Mouse (Mus musculus) midbrain, embryonic 16.5 days (tissue): ENCODE data around the gene 1700016H13Rik. TPM values are rescaled to one million over a fixed set of nuclear protein-coding genes. Genes with fewer than 3 reads are reported as not detected.

ENCODE experiments used
- ATAC-seq: fragments of 200-750 bp; cut with Nextera tagmentation; 2 replicates; pipeline ENCODE4 v1.8.0; 2017; ENCODE audit warnings: moderate TSS enrichment
- H3K27ac ChIP-seq: fragments of 300-500 bp; sonication (generic); 2 replicates; pipeline ENCODE4 v1.5.1; 2014; ENCODE audit warnings: mild to moderate bottlenecking, low read length, mixed read lengths
- H3K27me3 ChIP-seq: fragments of 300-500 bp; sonication (generic); 2 replicates; pipeline ENCODE4 v1.6.1; 2014; ENCODE audit warnings: low read depth, low read length, mixed read lengths; ENCODE audit not compliant: control insufficient read depth, insufficient read depth
- H3K36me3 ChIP-seq: fragments of 300-500 bp; sonication (generic); 2 replicates; pipeline ENCODE4 v1.6.1; 2014; ENCODE audit warnings: mild to moderate bottlenecking, low read length, moderate library complexity, mixed read lengths; ENCODE audit not compliant: control insufficient read depth, insufficient read depth
- H3K4me1 ChIP-seq: fragments of 300-500 bp; sonication (generic); 2 replicates; pipeline ENCODE4 v1.6.1; 2014; ENCODE audit warnings: mild to moderate bottlenecking, low read length, mixed read lengths; ENCODE audit not compliant: control insufficient read depth, insufficient read depth
- H3K4me2 ChIP-seq: fragments of 300-500 bp; sonication (generic); 2 replicates; pipeline ENCODE4 v1.6.1; 2014; ENCODE audit warnings: mild to moderate bottlenecking, low read length, mixed read lengths
- H3K4me3 ChIP-seq: fragments of 300-500 bp; sonication (generic); 2 replicates; pipeline ENCODE4 v1.5.1; 2014; ENCODE audit warnings: low read depth, mild to moderate bottlenecking, low read length, moderate library complexity, mixed read lengths
- H3K9ac ChIP-seq: fragments of 300-500 bp; sonication (generic); 2 replicates; pipeline ENCODE4 v1.6.1; 2014; ENCODE audit warnings: low read depth, low read length, mixed read lengths
- H3K9me3 ChIP-seq: fragments of 300-500 bp; sonication (generic); replicated peaks from 2 replicates; pipeline ENCODE4 v1.6.1; 2014; ENCODE audit warnings: mild to moderate bottlenecking, low read length, mixed read lengths; ENCODE audit not compliant: control insufficient read depth, poor library complexity, severe bottlenecking
- WGBS: fragments of 180-500 bp; shearing (Covaris S2); extraction: QIAGEN DNeasy Blood & Tissue Kit; methylation state at CpG from one replicate; pipeline ENCODE4 v1.1.7; 2014; 5-methylcytosine and 5-hydroxymethylcytosine counted together
- polyA plus RNA-seq: library from polyadenylated mRNA; unstranded; fragments of >200 nt; fragmentation: Nextera tagmentation; extraction: Ambion mirVana; gene quantifications from 2 replicates; pipeline ENCODE4 v1.2.1, GENCODE M21; 2015

Gene 1700016H13Rik
- polyA plus RNA-seq, 1 experiment from 2014 or later: 0.29 TPM

GRCm38 (mm10) chr5:103654780-103655179 lies 1.0 kb downstream of the 1700016H13Rik start:
- Histone ChIP-seq H3K4me3 (peak overlapping the region; percentile 62), H3K4me2 (peak overlapping the region; percentile 98), H3K36me3 (no peaks in the 10 kb centered on the region), H3K4me1 (no peaks in the 10 kb centered on the region), H3K27ac (no peak overlapping the region), H3K27me3 (no peaks in the 10 kb centered on the region), H3K9me3 (no peaks in the 10 kb centered on the region), H3K9ac (no peak overlapping the region)
- 66% methylated on average over 4 of the region's 4 CpGs for WGBS
- ATAC-seq: no peak

GRCm38 (mm10) chr5:103654225-103654624 lies 1.6 kb downstream of the 1700016H13Rik start:
- H3K27me3 ChIP-seq: no peaks in the 10 kb centered on the region
- no peak overlapping the region for H3K27ac ChIP-seq
- no peak overlapping the region for H3K4me3 ChIP-seq
- no peaks in the 10 kb centered on the region for H3K36me3 ChIP-seq
- no peak overlapping the region for H3K9ac ChIP-seq
- H3K4me2 ChIP-seq: no peak overlapping the region
- H3K9me3 ChIP-seq: no peaks in the 10 kb centered on the region
- 26% methylated on average over 6 of the region's 6 CpGs for WGBS
- no peaks in the 10 kb centered on the region for H3K4me1 ChIP-seq
- no peak for ATAC-seq

GRCm38 (mm10) chr5:103647320-103647719 lies 8.5 kb downstream of the 1700016H13Rik start:
- no peaks in the 10 kb centered on the region for H3K27me3 ChIP-seq
- no peaks in the 10 kb centered on the region for H3K36me3 ChIP-seq
- H3K4me2 ChIP-seq: no peak overlapping the region
- no peak for ATAC-seq
- WGBS: 88% methylated on average over 3 of the region's 3 CpGs
- no peaks in the 10 kb centered on the region for H3K4me1 ChIP-seq
- H3K9me3 ChIP-seq: no peaks in the 10 kb centered on the region
- H3K4me3 ChIP-seq: no peak overlapping the region
- no peak overlapping the region for H3K27ac ChIP-seq
- no peak overlapping the region for H3K9ac ChIP-seq

GRCm38 (mm10) chr5:103644167-103644566 lies 11.6 kb downstream of the 1700016H13Rik start:
- no peaks in the 10 kb centered on the region for H3K27me3 ChIP-seq
- WGBS: 97% methylated on average over 1 of the region's 1 CpGs
- no peak overlapping the region for H3K9ac ChIP-seq
- H3K27ac ChIP-seq: no peak overlapping the region
- H3K4me1 ChIP-seq: no peaks in the 10 kb centered on the region
- ATAC-seq: no peak
- H3K36me3 ChIP-seq: no peaks in the 10 kb centered on the region
- H3K4me2 ChIP-seq: no peak overlapping the region
- no peaks in the 10 kb centered on the region for H3K9me3 ChIP-seq
- H3K4me3 ChIP-seq: no peak overlapping the region

- no peak for ATAC-seq
- Histone ChIP-seq H3K4me2 (no peak overlapping the region), H3K36me3 (no peaks in the 10 kb centered on the region), H3K9me3 (no peaks in the 10 kb centered on the region), H3K9ac (no peak overlapping the region), H3K27ac (no peak overlapping the region), H3K4me1 (no peaks in the 10 kb centered on the region), H3K27me3 (no peaks in the 10 kb centered on the region), H3K4me3 (no peak overlapping the region)
- 92% methylated on average over 2 of the region's 2 CpGs for WGBS
These were observed 18.6 kb downstream of the 1700016H13Rik start for GRCm38 (mm10) chr5:103637162-103637561.

- Histone ChIP-seq H3K9ac (no peak overlapping the region), H3K9me3 (no peaks in the 10 kb centered on the region), H3K4me2 (no peak overlapping the region), H3K4me3 (no peak overlapping the region), H3K4me1 (peaks cover 3% of the 10 kb centered on the region; the same call in 1 of the 2 replicates), H3K27me3 (no peaks in the 10 kb centered on the region), H3K27ac (no peak overlapping the region), H3K36me3 (no peaks in the 10 kb centered on the region)
- WGBS: 76% methylated on average over 9 of the region's 9 CpGs
- no peak for ATAC-seq
These were observed 25.8 kb downstream of the 1700016H13Rik start for GRCm38 (mm10) chr5:103629854-103630580.

GRCm38 (mm10) chr5:103629111-103629764 lies 26.6 kb downstream of the 1700016H13Rik start, which contains the start of gene Slc10a6:
Slc10a6 (minus strand) TSS chr5:103629403.
- H3K27ac ChIP-seq: no peak within 1 kb of the TSS
- no peak for ATAC-seq
- no peaks in the 10 kb centered on the region for H3K9me3 ChIP-seq
- H3K4me3 ChIP-seq: no peak within 1 kb of the TSS
- no peaks in the 10 kb centered on the region for H3K27me3 ChIP-seq
- no peak within 1 kb of the TSS for H3K9ac ChIP-seq
- no peak within 1 kb of the TSS for H3K4me2 ChIP-seq
- H3K36me3 ChIP-seq: no peaks in the 10 kb centered on the region
- peaks cover 3% of the 10 kb centered on the region; the same call in 1 of the 2 replicates for H3K4me1 ChIP-seq
- 61% methylated on average over 17 of the region's 17 CpGs for WGBS

GRCm38 (mm10) chr5:103628499-103628898 lies 27.3 kb downstream of the 1700016H13Rik start:
- no peak overlapping the region for H3K4me3 ChIP-seq
- WGBS: 82% methylated on average over 6 of the region's 6 CpGs
- ATAC-seq: no peak
- no peaks in the 10 kb centered on the region for H3K36me3 ChIP-seq
- H3K9me3 ChIP-seq: no peaks in the 10 kb centered on the region
- H3K4me1 ChIP-seq: peaks cover 3% of the 10 kb centered on the region; the same call in 1 of the 2 replicates
- H3K27me3 ChIP-seq: no peaks in the 10 kb centered on the region
- H3K27ac ChIP-seq: no peak overlapping the region
- no peak overlapping the region for H3K4me2 ChIP-seq
- no peak overlapping the region for H3K9ac ChIP-seq

GRCm38 (mm10) chr5:103624831-103625230 lies 31.0 kb downstream of the 1700016H13Rik start:
- Histone ChIP-seq H3K4me2 (no peak overlapping the region), H3K36me3 (no peaks in the 10 kb centered on the region), H3K27me3 (no peaks in the 10 kb centered on the region), H3K27ac (no peak overlapping the region), H3K4me1 (peaks cover 3% of the 10 kb centered on the region; the same call in 1 of the 2 replicates), H3K4me3 (no peak overlapping the region), H3K9me3 (no peaks in the 10 kb centered on the region), H3K9ac (no peak overlapping the region)
- WGBS: 91% methylated on average over 5 of the region's 5 CpGs
- no peak for ATAC-seq
